Comparison of ENCODE assay signal across 13 mouse cellular contexts in the genomic region with DNA sequence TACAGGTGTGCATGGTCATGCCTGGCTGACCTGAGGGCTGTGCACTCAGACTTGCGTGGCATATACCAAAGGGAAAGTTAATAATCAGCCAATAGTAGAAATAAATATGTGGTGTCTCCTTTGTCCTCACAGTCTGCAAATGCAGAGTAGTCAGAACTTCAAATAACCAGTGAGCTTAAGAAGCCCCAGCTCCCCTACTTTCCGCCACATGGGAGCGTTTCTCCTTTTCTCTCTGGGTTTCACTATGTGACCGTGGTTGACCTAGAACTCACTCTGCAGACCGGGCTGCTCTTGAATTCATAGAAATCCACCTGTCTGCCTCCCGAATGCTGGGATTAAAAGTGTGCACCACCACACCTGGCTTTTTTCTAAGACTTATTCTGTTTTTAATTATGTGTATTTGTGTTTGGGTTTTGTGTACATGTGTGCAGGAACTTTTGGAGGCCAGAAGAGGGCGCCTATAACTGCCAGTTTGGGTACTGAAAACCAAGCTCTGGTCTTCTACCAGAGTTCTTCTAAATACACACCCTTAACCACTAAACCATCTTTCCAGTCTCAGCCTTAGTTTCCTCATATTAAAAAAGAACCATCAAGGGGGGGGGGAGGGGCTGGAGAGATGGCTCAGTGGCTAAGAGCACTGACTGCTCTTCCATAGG. TPM values are rescaled to one million over a fixed set of nuclear protein-coding genes. Genes with fewer than 3 reads are reported as not detected.
DNase-seq lines count a peak whose midpoint lies in the region; ATAC-seq and TF ChIP-seq lines count a peak whose summit lies in the region.
"Had no signal": no experiment of that assay in that cellular context is flagged by ENCODE, and none has a peak within 500 bp of the region (broad histone marks: within the 10 kb centered on the region; RNA-seq: fewer than 3 reads in every experiment).

No protein-coding gene starts in this region.

- peak; percentile 60 for DNase-seq in kidney, postnatal 0 days (ENCODE audit: low spot score)
- DNase-seq in CH12.LX (ENCODE audit: extremely low read depth) = peak; percentile 55
- peak; percentile 62 for DNase-seq in NIH3T3 (ENCODE audit: low read depth)
- DNase-seq in retina, embryonic 14.5 days (ENCODE audit: low spot score) = peak; percentile 42
- DNase-seq in Muller cell, postnatal 12 days (ENCODE audit: inconsistent ontology term) = no peak
- no peak for DNase-seq in right cerebral cortex, postnatal 36 days (ENCODE audit: low spot score in 2 of 2)
- DNase-seq: cerebellum, postnatal 10 days; lung, postnatal 10 days; thymus, postnatal 14 days had no signal

- peak; percentile 36 for TF ChIP-seq RAD21 in CH12.LX (IDR thresholded peaks at IDR 0.05; ENCODE audit: low read depth, low read length)

- no peaks in the 10 kb centered on the region for H3K79me2 ChIP-seq in CH12.LX (replicated peaks; ENCODE audit: control insufficient read depth, extremely low read depth, insufficient read depth, poor library complexity, severe bottlenecking)

- H3K27ac ChIP-seq in kidney, postnatal 0 days = no peak overlapping the region
- H3K27ac ChIP-seq in kidney, embryonic 16.5 days (ENCODE audit: low read length) = no peak overlapping the region
- no peak overlapping the region for H3K27ac ChIP-seq in CH12.LX (ENCODE audit: insufficient read depth, low read depth)
- H3K27ac ChIP-seq: hindbrain, embryonic 15.5 days had no signal

- H3K4me3 ChIP-seq in kidney, postnatal 0 days (replicated peaks; ENCODE audit: low read depth, low read length) = no peak overlapping the region
- no peak overlapping the region for H3K4me3 ChIP-seq in kidney, embryonic 16.5 days (ENCODE audit: low read length)
- no peak overlapping the region for H3K4me3 ChIP-seq in CH12.LX (replicated peaks in 1 of 3; ENCODE audit: low read depth in 2 of 3, low read length in 2 of 3, poor library complexity in 1 of 3)

- no peak overlapping the region for H3K9ac ChIP-seq in kidney, postnatal 0 days (ENCODE audit: low read depth, low read length)
- H3K9ac ChIP-seq in kidney, embryonic 16.5 days (replicated peaks; ENCODE audit: low read length) = no peak overlapping the region
- H3K9ac ChIP-seq in CH12.LX (ENCODE audit: insufficient read depth, low read depth) = no peak overlapping the region

- no peak for TF ChIP-seq EP300 in CH12.LX (IDR thresholded peaks at IDR 0.05; ENCODE audit: low read length)

- no peaks in the 10 kb centered on the region for H3K27me3 ChIP-seq in kidney, postnatal 0 days (ENCODE audit: insufficient read depth, low read length)
- no peaks in the 10 kb centered on the region for H3K27me3 ChIP-seq in kidney, embryonic 16.5 days (ENCODE audit: insufficient read depth, low read length)
- peaks cover 43% of the 10 kb centered on the region for H3K27me3 ChIP-seq in CH12.LX (replicated peaks)
- H3K27me3 ChIP-seq: heart, embryonic 12.5 days; hindbrain, embryonic 15.5 days had no signal

- TF ChIP-seq CTCF in kidney, postnatal 0 days (IDR thresholded peaks at IDR 0.05; ENCODE audit: low read depth) = peak; percentile 62
- TF ChIP-seq CTCF in CH12.LX (conservative IDR thresholded peaks at IDR 0.05 in 1 of 2, IDR thresholded peaks at IDR 0.05 in 1 of 2; ENCODE audit: low read depth in 2 of 2, low read length in 2 of 2) = peak in 1 of 2 experiments; percentile 66; a peak in 3 of 4 replicates

- dilution Hi-C loops in CH12.LX (cut with MboI; ENCODE audit: extremely low pct_ligation_motif_present, extremely low pct_unique_long_range_greater_than_20kb, low sequenced_read_pairs) = no loop called here

- no peak overlapping the region for H3K4me2 ChIP-seq in kidney, postnatal 0 days (ENCODE audit: low read length)
- H3K4me2 ChIP-seq in kidney, embryonic 16.5 days (replicated peaks; ENCODE audit: low read depth, low read length) = no peak overlapping the region
- H3K4me2 ChIP-seq in CH12.LX (ENCODE audit: insufficient read depth, low read depth, poor library complexity, severe bottlenecking) = no peak overlapping the region

- H3K4me1 ChIP-seq in kidney, postnatal 0 days (replicated peaks; ENCODE audit: insufficient read depth, low read length) = no peaks in the 10 kb centered on the region; the same call in 1 of the 2 replicates
- H3K4me1 ChIP-seq in kidney, embryonic 16.5 days (ENCODE audit: insufficient read depth, low read length) = peaks cover 25% of the 10 kb centered on the region
- H3K4me1 ChIP-seq in CH12.LX (ENCODE audit: control insufficient read depth in 1 of 2, insufficient read depth in 2 of 2) = peaks cover 7 to 17% of the 10 kb centered on the region in 2 experiments

- no peak for ATAC-seq in kidney, postnatal 0 days (replicated peaks; ENCODE audit: low FRiP score, low read depth)
- no peak for ATAC-seq in kidney, embryonic 16.5 days (ENCODE audit: low FRiP score, low TSS enrichment)

- in situ Hi-C loops in CH12.LX (cut with MboI; ENCODE audit: low pct_ligation_motif_present, low pct_unique_long_range_greater_than_20kb, low sequenced_read_pairs) = no loop called here

- no peaks in the 10 kb centered on the region for H3K9me3 ChIP-seq in kidney, postnatal 0 days (replicated peaks; ENCODE audit: low read length)
- no peaks in the 10 kb centered on the region for H3K9me3 ChIP-seq in kidney, embryonic 16.5 days (ENCODE audit: low read length)
- H3K9me3 ChIP-seq in CH12.LX (replicated peaks; ENCODE audit: low read length) = no peaks in the 10 kb centered on the region
- H3K9me3 ChIP-seq: heart, embryonic 12.5 days; hindbrain, embryonic 15.5 days; limb, embryonic 10.5 days had no signal

- no peaks in the 10 kb centered on the region for H3K36me3 ChIP-seq in kidney, postnatal 0 days (ENCODE audit: insufficient read depth, low read length)
- peaks cover 1% of the 10 kb centered on the region; the same call in 1 of the 2 replicates for H3K36me3 ChIP-seq in kidney, embryonic 16.5 days (ENCODE audit: insufficient read depth, low read length)
- H3K36me3 ChIP-seq in CH12.LX (replicated peaks in 1 of 2; ENCODE audit: control insufficient read depth in 1 of 2, insufficient read depth in 1 of 2, low read length in 1 of 2) = peaks cover 0 to 11% of the 10 kb centered on the region in 2 experiments
- H3K36me3 ChIP-seq: hindbrain, embryonic 15.5 days had no signal

- no peak for TF ChIP-seq POLR2A in CH12.LX (IDR thresholded peaks at IDR 0.05; ENCODE audit: low read depth, low read length)

- 70% methylated on average over 7 of the region's 7 CpGs for WGBS in kidney, postnatal 0 days
- WGBS in kidney, embryonic 16.5 days = 66% methylated on average over 7 of the region's 7 CpGs

TF ChIP-seq in CH12.LX, 34 proteins besides CTCF, POLR2A, EP300 and RAD21 (continues in another document):
- TF ChIP-seq CHD1 (IDR thresholded peaks at IDR 0.05; ENCODE audit: low read depth, low read length) (no peak), USF1 (IDR thresholded peaks at IDR 0.05; ENCODE audit: low read depth, low read length) (no peak), BHLHE40 (IDR thresholded peaks at IDR 0.05; ENCODE audit: low read depth, low read length) (no peak), PAX5 (IDR thresholded peaks at IDR 0.05; ENCODE audit: low read length) (no peak), POLR2AphosphoS2 (IDR thresholded peaks at IDR 0.05; ENCODE audit: low read depth, low read length) (no peak), KAT2A (IDR thresholded peaks at IDR 0.05; ENCODE audit: insufficient replicate concordance, low read length) (no peak), JUND (conservative IDR thresholded peaks at IDR 0.05; ENCODE audit: low read depth, low read length) (no peak), USF2 (conservative IDR thresholded peaks at IDR 0.05; ENCODE audit: low read depth, low read length) (no peak), MEF2A (IDR thresholded peaks at IDR 0.05; ENCODE audit: borderline replicate concordance, low read depth, low read length) (no peak), NRF1 (IDR thresholded peaks at IDR 0.05; ENCODE audit: low read depth, low read length) (no peak), MAX (IDR thresholded peaks at IDR 0.05; ENCODE audit: low read length) (0 out of 2 replicates have a peak, but pooled peaks have one; percentile 26), IRF4 (IDR thresholded peaks at IDR 0.05; ENCODE audit: low read depth, low read length) (no peak), TCF12 (IDR thresholded peaks at IDR 0.05; ENCODE audit: low read depth, low read length) (no peak), MAZ (IDR thresholded peaks at IDR 0.05; ENCODE audit: low read depth, low read length) (no peak), SMC3 (IDR thresholded peaks at IDR 0.05; ENCODE audit: low read depth, low read length) (peak; percentile 34; the same call in 1 of the 2 replicates)

RNA-seq across cellular contexts. Expression of a gene that starts 1.6 kb away (rescaled TPM):
- polyA plus RNA-seq in kidney, postnatal 0 days (2015; fragmentation: Nextera tagmentation; extraction: Ambion mirVana) = 19.9 and 21.7 TPM in 2 replicates
- 22.7 and 25.2 TPM in 2 replicates for polyA plus RNA-seq in kidney, embryonic 16.5 days (2015; fragmentation: Nextera tagmentation; extraction: Ambion mirVana)
- total RNA-seq in CH12.LX (2012; rRNA removed) (2.3 and 3.3 TPM in 2 replicates), CH12.LX (2014; rRNA removed) (0.71 and 1.1 TPM in 2 replicates)
- 1.1 and 1.5 TPM in 2 replicates for polyA plus RNA-seq in CH12.LX (2012; ENCODE audit: insufficient read length, low read depth)

RNA-seq across cellular contexts. Expression of a gene that starts 4.3 kb away (rescaled TPM):
- polyA plus RNA-seq in kidney, postnatal 0 days (2015; fragmentation: Nextera tagmentation; extraction: Ambion mirVana) = 0.45 and 1.0 TPM in 2 replicates
- 21.0 and 22.3 TPM in 2 replicates for polyA plus RNA-seq in kidney, embryonic 16.5 days (2015; fragmentation: Nextera tagmentation; extraction: Ambion mirVana)
- total RNA-seq in CH12.LX (2012; rRNA removed) (not detected in 2 replicates), CH12.LX (2014; rRNA removed) (not detected in 2 replicates)
- not detected in 2 replicates for polyA plus RNA-seq in CH12.LX (2012; ENCODE audit: insufficient read length, low read depth)

RNA-seq across cellular contexts. Expression of a gene that starts 14.4 kb away (rescaled TPM):
- polyA plus RNA-seq in kidney, postnatal 0 days (2015; fragmentation: Nextera tagmentation; extraction: Ambion mirVana) = 132 and 156 TPM in 2 replicates
- 449 and 509 TPM in 2 replicates for polyA plus RNA-seq in kidney, embryonic 16.5 days (2015; fragmentation: Nextera tagmentation; extraction: Ambion mirVana)
- 103 and 121 TPM in 2 replicates for total RNA-seq in CH12.LX (2012; rRNA removed)
- 104 and 126 TPM in 2 replicates for total RNA-seq in CH12.LX (2014; rRNA removed)
- polyA plus RNA-seq in CH12.LX (2012; ENCODE audit: insufficient read length, low read depth) = 156 and 226 TPM in 2 replicates

RNA-seq across cellular contexts. Expression of a gene that starts 20.6 kb away (rescaled TPM):
- polyA plus RNA-seq in kidney, postnatal 0 days (2015; fragmentation: Nextera tagmentation; extraction: Ambion mirVana) = 28.7 and 33.2 TPM in 2 replicates
- 27.3 and 30.8 TPM in 2 replicates for polyA plus RNA-seq in kidney, embryonic 16.5 days (2015; fragmentation: Nextera tagmentation; extraction: Ambion mirVana)
- total RNA-seq in CH12.LX (2012; rRNA removed) = 22.0 and 26.8 TPM in 2 replicates
- 15.8 and 16.8 TPM in 2 replicates for total RNA-seq in CH12.LX (2014; rRNA removed)
- polyA plus RNA-seq in CH12.LX (2012; ENCODE audit: insufficient read length, low read depth) = 10.5 and 11.9 TPM in 2 replicates

RNA-seq across cellular contexts. Expression of a gene that starts 20.8 kb away (rescaled TPM):
- 5.2 and 5.4 TPM in 2 replicates for polyA plus RNA-seq in kidney, postnatal 0 days (2015; fragmentation: Nextera tagmentation; extraction: Ambion mirVana)
- polyA plus RNA-seq in kidney, embryonic 16.5 days (2015; fragmentation: Nextera tagmentation; extraction: Ambion mirVana) = 10.6 and 11.9 TPM in 2 replicates
- 3.5 and 3.7 TPM in 2 replicates for total RNA-seq in CH12.LX (2012; rRNA removed)
- total RNA-seq in CH12.LX (2014; rRNA removed) = 1.6 and 2.3 TPM in 2 replicates
- 2.1 and 2.5 TPM in 2 replicates for polyA plus RNA-seq in CH12.LX (2012; ENCODE audit: insufficient read length, low read depth)

Comparison
In these comparisons a context has a peak if more than half of its experiments do, and no peak if none do; other contexts are left out.
1. RNA of a gene that starts 4.3 kb away (polyA plus RNA-seq): 21.0 to 22.3 TPM in kidney, embryonic 16.5 days; 0.45 to 1.0 TPM in kidney, postnatal 0 days and not detected in CH12.LX; every median in the first group is over 10 times any median in the second.
2. DNase-seq: peak in kidney, postnatal 0 days (single experiment), CH12.LX (single experiment), NIH3T3 (single experiment) and retina, embryonic 14.5 days (single experiment); none in Muller cell, postnatal 12 days (single experiment) and right cerebral cortex, postnatal 36 days (0 of 2).